Mouse (Mus musculus) CH12.LX (cell line): ENCODE data around the gene Dnah17. TPM values are rescaled to one million over a fixed set of nuclear protein-coding genes. Genes with fewer than 3 reads are reported as not detected.

Experiments used
- DNase-seq: peaks from one replicate; pipeline ENCODE4 v3.0.0-alpha.2; 2013; ENCODE audit errors: extremely low read depth
- H3K27ac ChIP-seq: 2 replicates; pipeline ENCODE4 v1.5.1; 2012; ENCODE audit warnings: low read depth, mild to moderate bottlenecking, control low read depth, moderate library complexity; ENCODE audit not compliant: insufficient read depth
- H3K27me3 ChIP-seq: replicated peaks from 2 replicates; pipeline ENCODE3; 2012; ENCODE audit warnings: inconsistent platforms
- H3K36me3 ChIP-seq, 2 experiments: replicated peaks in 1 of 2; 2 replicates each; pipeline versions ENCODE3 to v1.6.1; 2012; ENCODE audit warnings: inconsistent platforms in 1 of 2, low read length in 1 of 2, mild to moderate bottlenecking in 1 of 2, mixed read lengths in 1 of 2, moderate library complexity in 1 of 2; ENCODE audit not compliant: control insufficient read depth in 1 of 2, insufficient read depth in 1 of 2
- H3K4me1 ChIP-seq, 2 experiments: 2 replicates each; pipeline ENCODE4 v1.6.1; 2012; ENCODE audit warnings: inconsistent platforms in 1 of 2, moderate library complexity in 1 of 2; ENCODE audit not compliant: insufficient read depth in 2 of 2, control insufficient read depth in 1 of 2
- H3K4me2 ChIP-seq: 2 replicates; pipeline ENCODE4 v1.6.1; 2012; ENCODE audit warnings: low read depth, mild to moderate bottlenecking, control low read depth; ENCODE audit not compliant: poor library complexity, insufficient read depth, severe bottlenecking
- H3K4me3 ChIP-seq, 3 experiments: fragments of 150-350 bp in 1 of 3; sonication (generic) in 1 of 3; replicated peaks in 1 of 3; 2 replicates each; pipeline versions ENCODE3 to v1.5.1; 2011 to 2012; ENCODE audit warnings: low read depth in 2 of 3, low read length in 2 of 3, mild to moderate bottlenecking in 2 of 3, moderate library complexity in 2 of 3, control low read depth in 1 of 3, improper control_type of control experiment in 1 of 3, inconsistent platforms in 1 of 3, mixed read lengths in 1 of 3; ENCODE audit not compliant: poor library complexity in 1 of 3
- H3K79me2 ChIP-seq: replicated peaks from 2 replicates; pipeline ENCODE4 v1.6.1; 2012; ENCODE audit warnings: mild to moderate bottlenecking, moderate library complexity; ENCODE audit not compliant: control insufficient read depth, poor library complexity, insufficient read depth, severe bottlenecking; ENCODE audit errors: extremely low read depth
- H3K9ac ChIP-seq: 2 replicates; pipeline ENCODE4 v1.6.1; 2012; ENCODE audit warnings: low read depth, mild to moderate bottlenecking, control low read depth, moderate library complexity; ENCODE audit not compliant: insufficient read depth
- H3K9me3 ChIP-seq: replicated peaks from 2 replicates; pipeline ENCODE3; 2012; ENCODE audit warnings: low read length, inconsistent platforms, mixed read lengths
- BHLHE40 ChIP-seq: IDR thresholded peaks from 2 replicates; pipeline ENCODE4 v1.6.1; 2011; ENCODE audit warnings: mild to moderate bottlenecking, low read depth, low read length, improper control_type of control experiment
- CHD2 ChIP-seq: IDR thresholded peaks from 2 replicates; pipeline ENCODE4 v1.6.1; 2011; ENCODE audit warnings: low read length, improper control_type of control experiment
- CTCF ChIP-seq, 2 experiments: IDR thresholded peaks in 1 of 2; conservative IDR thresholded peaks in 1 of 2; 2 replicates each; pipeline ENCODE4 v1.5.1; 2011 to 2012; ENCODE audit warnings: low read depth in 2 of 2, low read length in 2 of 2, improper control_type of control experiment in 1 of 2, inconsistent platforms in 1 of 2, mild to moderate bottlenecking in 1 of 2, moderate library complexity in 1 of 2
- EP300 ChIP-seq: IDR thresholded peaks from 2 replicates; pipeline ENCODE4 v1.6.1; 2011; ENCODE audit warnings: low read length, improper control_type of control experiment
- GABPA ChIP-seq: IDR thresholded peaks from 2 replicates; pipeline ENCODE4 v1.6.1; 2012; ENCODE audit warnings: low read depth, low read length, improper control_type of control experiment, inconsistent platforms; ENCODE audit not compliant: insufficient replicate concordance
- HCFC1 ChIP-seq: IDR thresholded peaks from 2 replicates; pipeline ENCODE4 v1.6.1; 2012; ENCODE audit warnings: low read depth, mild to moderate bottlenecking, inconsistent platforms, low read length, improper control_type of control experiment
- IRF4 ChIP-seq: IDR thresholded peaks from 2 replicates; pipeline ENCODE4 v1.6.1; 2014; ENCODE audit warnings: low read depth, mild to moderate bottlenecking, inconsistent platforms, low read length, improper control_type of control experiment
- KAT2A ChIP-seq: IDR thresholded peaks from 2 replicates; pipeline ENCODE4 v1.6.1; 2012; ENCODE audit warnings: low read length, improper control_type of control experiment, inconsistent platforms; ENCODE audit not compliant: insufficient replicate concordance
- MAFK ChIP-seq: IDR thresholded peaks from 2 replicates; pipeline ENCODE4 v1.6.1; 2011; ENCODE audit warnings: low read length, improper control_type of control experiment; ENCODE audit not compliant: insufficient replicate concordance
- MAZ ChIP-seq: IDR thresholded peaks from 2 replicates; pipeline ENCODE4 v1.6.1; 2012; ENCODE audit warnings: low read depth, mild to moderate bottlenecking, inconsistent platforms, low read length, improper control_type of control experiment, moderate library complexity
- MEF2A ChIP-seq: IDR thresholded peaks from 2 replicates; pipeline ENCODE4 v1.6.1; 2014; ENCODE audit warnings: low read depth, mild to moderate bottlenecking, inconsistent platforms, low read length, improper control_type of control experiment, borderline replicate concordance
- MXI1 ChIP-seq: IDR thresholded peaks from 2 replicates; pipeline ENCODE4 v1.6.1; 2011; ENCODE audit warnings: mild to moderate bottlenecking, low read depth, low read length, improper control_type of control experiment
- MYC ChIP-seq: IDR thresholded peaks from 2 replicates; pipeline ENCODE4 v1.6.1; 2011; ENCODE audit warnings: low read depth, mild to moderate bottlenecking, improper control_type of control experiment, low read length
- NRF1 ChIP-seq: IDR thresholded peaks from 2 replicates; pipeline ENCODE4 v1.6.1; 2014; ENCODE audit warnings: low read depth, mild to moderate bottlenecking, inconsistent platforms, low read length, improper control_type of control experiment, moderate library complexity
- POLR2A ChIP-seq: IDR thresholded peaks from 2 replicates; pipeline ENCODE4 v1.6.1; 2011; ENCODE audit warnings: low read depth, mild to moderate bottlenecking, improper control_type of control experiment, low read length
- RAD21 ChIP-seq: IDR thresholded peaks from 2 replicates; pipeline ENCODE4 v1.6.1; 2011; ENCODE audit warnings: low read depth, mild to moderate bottlenecking, low read length, improper control_type of control experiment, moderate library complexity
- RCOR1 ChIP-seq: conservative IDR thresholded peaks from 2 replicates; pipeline ENCODE4 v1.6.1; 2012; ENCODE audit warnings: low read depth, mild to moderate bottlenecking, inconsistent platforms, low read length, improper control_type of control experiment
- SIN3A ChIP-seq: IDR thresholded peaks from 2 replicates; pipeline ENCODE4 v1.6.1; 2012; ENCODE audit warnings: low read length, improper control_type of control experiment, inconsistent platforms
- SMC3 ChIP-seq: IDR thresholded peaks from 2 replicates; pipeline ENCODE4 v1.6.1; 2011; ENCODE audit warnings: low read depth, low read length, improper control_type of control experiment
- TBP ChIP-seq: conservative IDR thresholded peaks from 2 replicates; pipeline ENCODE4 v1.6.1; 2011; ENCODE audit warnings: low read depth, low read length, improper control_type of control experiment
- TCF12 ChIP-seq: IDR thresholded peaks from 2 replicates; pipeline ENCODE4 v1.6.1; 2014; ENCODE audit warnings: low read depth, mild to moderate bottlenecking, inconsistent platforms, low read length, improper control_type of control experiment
- UBTF ChIP-seq: IDR thresholded peaks from 2 replicates; pipeline ENCODE4 v1.6.1; 2012; ENCODE audit warnings: low read depth, mild to moderate bottlenecking, inconsistent platforms, low read length, improper control_type of control experiment, moderate library complexity
- ZMIZ1 ChIP-seq: IDR thresholded peaks from 2 replicates; pipeline ENCODE4 v1.6.1; 2012; ENCODE audit warnings: low read depth, mild to moderate bottlenecking, inconsistent platforms, low read length, improper control_type of control experiment
- ZNF384 ChIP-seq: IDR thresholded peaks from 2 replicates; pipeline ENCODE4 v1.6.1; 2012; ENCODE audit warnings: low read depth, low read length, improper control_type of control experiment, inconsistent platforms
- dilution Hi-C: fragments of 300-500 bp; cut with MboI; formaldehyde crosslinking; loops from 2 replicates; pipeline ENCODE4 v1.14.3; 2020; ENCODE audit warnings: low sequenced_read_pairs; ENCODE audit not compliant: extremely low pct_unique_long_range_greater_than_20kb, extremely low pct_ligation_motif_present
- in situ Hi-C: fragments of 300-500 bp; cut with MboI; formaldehyde crosslinking; loops from 3 replicates; pipeline ENCODE4 v1.14.3; 2019; ENCODE audit warnings: low sequenced_read_pairs, low pct_ligation_motif_present, low pct_unique_long_range_greater_than_20kb, mixed read lengths
- polyA plus RNA-seq: library from polyadenylated mRNA; unstranded; fragments of >175 nt; gene quantifications from 2 replicates; pipeline ENCODE4 v1.2.1, GENCODE M21; 2012; ENCODE audit warnings: low read depth; ENCODE audit not compliant: insufficient read length
- total RNA-seq, 2 experiments: library from RNA; depleted of rRNA; stranded (reverse); fragments of 300-350 nt in 1 of 2; fragments of >200 nt in 1 of 2; gene quantifications; 2 replicates each; pipeline ENCODE4 v1.2.3; 2012 to 2014

Gene Dnah17
- total and polyA plus RNA-seq, 3 experiments, result 0.08 to 0.23 TPM; not detected in 1

GRCm38 (mm10) chr11:117986126-117987031 lies 144.1 kb downstream of the Dnah17 start, which contains the start of gene Pgs1 (continued):
- peak; percentile 41; the same call in 1 of the 2 replicates for TF ChIP-seq GABPA
- no peak for TF ChIP-seq MAZ
- TF ChIP-seq MEF2A, result 0 out of 2 replicates have a peak, but pooled peaks have one; percentile 28
- TF ChIP-seq UBTF, result no peak
- no peak for TF ChIP-seq EP300
- peak; percentile 92 for TF ChIP-seq NRF1
- TF ChIP-seq BHLHE40, result no peak
- TF ChIP-seq HCFC1, result peak; percentile 90
- peak; percentile 97 for TF ChIP-seq SIN3A
- no peak for TF ChIP-seq MYC
- TF ChIP-seq MXI1, result peak; percentile 93
- peak; percentile 71; the same call in 1 of the 2 replicates for TF ChIP-seq TBP
- no peak for TF ChIP-seq CTCF (conservative IDR thresholded peaks at IDR 0.05 in 1 of 2, IDR thresholded peaks at IDR 0.05 in 1 of 2; ENCODE audit: low read depth in 2 of 2, low read length in 2 of 2)
- no peak for TF ChIP-seq SMC3
- TF ChIP-seq ZMIZ1, result no peak
- peak; percentile 90 for TF ChIP-seq POLR2A
- TF ChIP-seq RAD21, result no peak
- peak; percentile 92 for TF ChIP-seq TCF12
- TF ChIP-seq ZNF384, result no peak
- no peak for TF ChIP-seq MAFK

GRCm38 (mm10) chr11:117983770-117984169 lies 146.7 kb downstream of the Dnah17 start:
- peaks cover 14 to 21% of the 10 kb centered on the region in 2 experiments for H3K4me1 ChIP-seq
- no peak overlapping the region for H3K4me2 ChIP-seq
- H3K4me3 ChIP-seq, result no peak overlapping the region
- in situ Hi-C loops (no loop called here), dilution Hi-C loops (no loop called here)
- H3K27me3 ChIP-seq, result peaks cover 45% of the 10 kb centered on the region
- H3K36me3 ChIP-seq, result no peaks in the 10 kb centered on the region
- no peak overlapping the region for H3K27ac ChIP-seq
- DNase-seq, result no peak
- no peak for TF ChIP-seq SMC3
- TF ChIP-seq ZMIZ1, result no peak
- no peak for TF ChIP-seq KAT2A
- TF ChIP-seq CTCF (conservative IDR thresholded peaks at IDR 0.05 in 1 of 2, IDR thresholded peaks at IDR 0.05 in 1 of 2; ENCODE audit: low read depth in 2 of 2, low read length in 2 of 2), result no peak
- TF ChIP-seq RCOR1, result no peak
- no peak for TF ChIP-seq CHD2
- TF ChIP-seq MAZ, result no peak
- TF ChIP-seq SIN3A, result no peak
- TF ChIP-seq MEF2A, result no peak
- no peak for TF ChIP-seq IRF4
- TF ChIP-seq UBTF, result no peak
- peaks cover 21% of the 10 kb centered on the region for H3K79me2 ChIP-seq
- H3K9ac ChIP-seq, result no peak overlapping the region
- peaks cover 6% of the 10 kb centered on the region for H3K9me3 ChIP-seq
